Mouse (Mus musculus) kidney, embryonic 16.5 days (tissue): ENCODE results near the gene Pycard. TPM values are rescaled to one million over a fixed set of nuclear protein-coding genes. Genes with fewer than 3 reads are reported as not detected.
A peak's percentile ranks its signal among the peaks of the same experiment; 100 is the strongest.

Experiments
- ATAC-seq: fragments of 200-750 bp; cut with Nextera tagmentation; 2 replicates; pipeline ENCODE4 v1.8.0; 2017; ENCODE audit warnings: moderate TSS enrichment; ENCODE audit not compliant: low FRiP score, low TSS enrichment
- H3K27ac ChIP-seq: fragments of 300-500 bp; sonication (generic); 2 replicates; pipeline ENCODE4 v1.5.1; 2014; ENCODE audit warnings: low read length
- H3K27me3 ChIP-seq: fragments of 300-500 bp; sonication (generic); 2 replicates; pipeline ENCODE4 v1.6.1; 2014; ENCODE audit warnings: low read length, control low read depth, mixed read lengths; ENCODE audit not compliant: insufficient read depth
- H3K36me3 ChIP-seq: fragments of 300-500 bp; sonication (generic); 2 replicates; pipeline ENCODE4 v1.6.1; 2014; ENCODE audit warnings: low read length, control low read depth, mixed read lengths; ENCODE audit not compliant: insufficient read depth
- H3K4me1 ChIP-seq: fragments of 300-500 bp; sonication (generic); 2 replicates; pipeline ENCODE4 v1.6.1; 2014; ENCODE audit warnings: low read length, control low read depth, mixed read lengths; ENCODE audit not compliant: insufficient read depth
- H3K4me2 ChIP-seq: fragments of 300-500 bp; sonication (generic); replicated peaks from 2 replicates; pipeline ENCODE4 v1.6.1; 2014; ENCODE audit warnings: low read depth, low read length
- H3K4me3 ChIP-seq: fragments of 300-500 bp; sonication (generic); 2 replicates; pipeline ENCODE4 v1.5.1; 2014; ENCODE audit warnings: mild to moderate bottlenecking, low read length
- H3K9ac ChIP-seq: fragments of 300-500 bp; sonication (generic); replicated peaks from 2 replicates; pipeline ENCODE4 v1.6.1; 2014; ENCODE audit warnings: low read length
- H3K9me3 ChIP-seq: fragments of 300-500 bp; sonication (generic); 2 replicates; pipeline ENCODE4 v1.6.1; 2016; ENCODE audit warnings: low read length, control low read depth
- WGBS: fragments of 180-500 bp; shearing (Covaris S2); extraction: QIAGEN DNeasy Blood & Tissue Kit; methylation state at CpG from one replicate; pipeline ENCODE4 v1.1.7; 2014; 5-methylcytosine and 5-hydroxymethylcytosine counted together
- polyA plus RNA-seq: library from polyadenylated mRNA; unstranded; fragments of >200 nt; fragmentation: Nextera tagmentation; extraction: Ambion mirVana; gene quantifications from 2 replicates; pipeline ENCODE4 v1.2.1, GENCODE M21; 2015

Pycard gene
- polyA plus RNA-seq, 1 experiment from 2014 or later, result 60.1 TPM

GRCm38 (mm10) chr7:127988904-127989303 lies 4.8 kb downstream of the Pycard start:
- peaks cover 49% of the 10 kb centered on the region for H3K36me3 ChIP-seq
- no peak for ATAC-seq
- WGBS, result 75% methylated on average over 1 of the region's 1 CpGs
- H3K27me3 ChIP-seq, result no peaks in the 10 kb centered on the region
- no peak overlapping the region for H3K27ac ChIP-seq
- no peaks in the 10 kb centered on the region for H3K9me3 ChIP-seq
- H3K9ac ChIP-seq, result no peak overlapping the region
- no peak overlapping the region for H3K4me2 ChIP-seq
- peaks cover 19% of the 10 kb centered on the region; the same call in 1 of the 2 replicates for H3K4me1 ChIP-seq
- H3K4me3 ChIP-seq, result no peak overlapping the region

GRCm38 (mm10) chr7:127980606-127981005 lies 13.1 kb downstream of the Pycard start:
- H3K27ac ChIP-seq, result no peak overlapping the region
- no peaks in the 10 kb centered on the region for H3K9me3 ChIP-seq
- ATAC-seq, result no peak
- no peaks in the 10 kb centered on the region for H3K4me1 ChIP-seq
- no peak overlapping the region for H3K9ac ChIP-seq
- H3K4me2 ChIP-seq, result no peak overlapping the region
- H3K27me3 ChIP-seq, result no peaks in the 10 kb centered on the region
- H3K4me3 ChIP-seq, result no peak overlapping the region
- peaks cover 92% of the 10 kb centered on the region for H3K36me3 ChIP-seq
- 92% methylated on average over 3 of the region's 3 CpGs for WGBS

- 93% methylated on average over 2 of the region's 2 CpGs for WGBS
- no peak overlapping the region for H3K9ac ChIP-seq
- no peak overlapping the region for H3K27ac ChIP-seq
- H3K36me3 ChIP-seq, result peaks cover 91% of the 10 kb centered on the region
- no peaks in the 10 kb centered on the region for H3K27me3 ChIP-seq
- no peaks in the 10 kb centered on the region for H3K9me3 ChIP-seq
- no peak overlapping the region for H3K4me3 ChIP-seq
- no peaks in the 10 kb centered on the region for H3K4me1 ChIP-seq
- no peak; the same call in 1 of the 2 replicates for ATAC-seq
- H3K4me2 ChIP-seq, result no peak overlapping the region
Measured at GRCm38 (mm10) chr7:127978856-127979255, 14.8 kb downstream of the Pycard start.

GRCm38 (mm10) chr7:127974413-127974930 lies 19.2 kb downstream of the Pycard start:
- Histone ChIP-seq H3K9ac (no peak overlapping the region), H3K9me3 (no peaks in the 10 kb centered on the region), H3K4me1 (peaks cover 10% of the 10 kb centered on the region), H3K36me3 (peaks cover 86% of the 10 kb centered on the region), H3K4me3 (no peak overlapping the region), H3K27ac (no peak overlapping the region), H3K4me2 (no peak overlapping the region), H3K27me3 (no peaks in the 10 kb centered on the region)
- ATAC-seq, result no peak
- WGBS, result 92% methylated on average over 2 of the region's 2 CpGs

- Histone ChIP-seq H3K4me2 (peak overlapping the region; percentile 56), H3K9me3 (no peaks in the 10 kb centered on the region), H3K36me3 (peaks cover 33% of the 10 kb centered on the region), H3K9ac (peak overlapping the region; percentile 100), H3K4me1 (peaks cover 24% of the 10 kb centered on the region), H3K27me3 (no peaks in the 10 kb centered on the region), H3K4me3 (peak overlapping the region; percentile 99), H3K27ac (peak overlapping the region; percentile 98)
- ATAC-seq, result peak; percentile 64
- under 1% methylated on average over 40 of the region's 42 CpGs for WGBS
Measured at GRCm38 (mm10) chr7:127967922-127968828, 25.5 kb downstream of the Pycard start.

- H3K4me3 ChIP-seq, result peak within 1 kb of the TSS; percentile 99
- H3K27me3 ChIP-seq, result no peaks in the 10 kb centered on the region
- H3K9ac ChIP-seq, result peak within 1 kb of the TSS; percentile 100
- peaks cover 24% of the 10 kb centered on the region for H3K4me1 ChIP-seq
- ATAC-seq, result peak; percentile 96
- peak within 1 kb of the TSS; percentile 98 for H3K27ac ChIP-seq
- H3K36me3 ChIP-seq, result peaks cover 25% of the 10 kb centered on the region
- under 1% methylated on average over 91 of the region's 92 CpGs for WGBS
- H3K9me3 ChIP-seq, result no peaks in the 10 kb centered on the region
- H3K4me2 ChIP-seq, result peak within 1 kb of the TSS; percentile 62
Measured at GRCm38 (mm10) chr7:127967004-127967921, 26.4 kb downstream of the Pycard start, which contains the start of gene Fus. Gene Fus (plus strand): TSS chr7:127967457.

- peak overlapping the region; percentile 62 for H3K4me2 ChIP-seq
- H3K4me3 ChIP-seq, result peak overlapping the region; percentile 99
- peaks cover 16% of the 10 kb centered on the region for H3K36me3 ChIP-seq
- H3K4me1 ChIP-seq, result peaks cover 24% of the 10 kb centered on the region
- H3K27ac ChIP-seq, result peak overlapping the region; percentile 98
- no peak; the same call in 1 of the 2 replicates for ATAC-seq
- peak overlapping the region; percentile 100 for H3K9ac ChIP-seq
- H3K9me3 ChIP-seq, result no peaks in the 10 kb centered on the region
- WGBS, result 4% methylated on average over 10 of the region's 10 CpGs
- H3K27me3 ChIP-seq, result no peaks in the 10 kb centered on the region
Measured at GRCm38 (mm10) chr7:127966371-127966918, 27.2 kb downstream of the Pycard start.

- Histone ChIP-seq H3K4me2 (no peak overlapping the region), H3K4me3 (no peak overlapping the region), H3K9me3 (no peaks in the 10 kb centered on the region), H3K9ac (no peak overlapping the region), H3K4me1 (no peaks in the 10 kb centered on the region), H3K27me3 (no peaks in the 10 kb centered on the region), H3K36me3 (no peaks in the 10 kb centered on the region), H3K27ac (no peak overlapping the region)
- no peak for ATAC-seq
- WGBS, result 48% methylated on average over 5 of the region's 5 CpGs
Measured at GRCm38 (mm10) chr7:127959364-127959763, 34.3 kb downstream of the Pycard start.

- H3K27me3 ChIP-seq, result no peaks in the 10 kb centered on the region
- no peak overlapping the region for H3K4me3 ChIP-seq
- no peaks in the 10 kb centered on the region for H3K4me1 ChIP-seq
- no peaks in the 10 kb centered on the region for H3K36me3 ChIP-seq
- no peak for ATAC-seq
- H3K27ac ChIP-seq, result no peak overlapping the region
- H3K9ac ChIP-seq, result no peak overlapping the region
- 46% methylated on average over 13 of the region's 13 CpGs for WGBS
- H3K9me3 ChIP-seq, result no peaks in the 10 kb centered on the region
- H3K4me2 ChIP-seq, result no peak overlapping the region
Measured at GRCm38 (mm10) chr7:127952864-127953581, 40.6 kb downstream of the Pycard start.
